Mouse (Mus musculus) heart, embryonic 12.5 days (tissue): ENCODE measurements around the gene Nsl1. TPM values are rescaled to one million over a fixed set of nuclear protein-coding genes. Genes with fewer than 3 reads are reported as not detected.

ENCODE experiments used
- ATAC-seq: fragments of 200-750 bp; cut with Nextera tagmentation; 2 replicates; pipeline ENCODE4 v1.8.0; 2017; ENCODE audit warnings: moderate TSS enrichment, moderate library complexity; ENCODE audit not compliant: insufficient number of reproducible peaks, low FRiP score
- H3K27ac ChIP-seq: fragments of 300-500 bp; sonication (generic); 2 replicates; pipeline ENCODE4 v1.5.1; 2016; ENCODE audit warnings: mild to moderate bottlenecking, moderate library complexity; ENCODE audit not compliant: poor library complexity, severe bottlenecking
- H3K27me3 ChIP-seq: fragments of 300-500 bp; sonication (generic); replicated peaks from 2 replicates; pipeline ENCODE4 v1.6.1; 2016; ENCODE audit warnings: mild to moderate bottlenecking, moderate library complexity
- H3K36me3 ChIP-seq: fragments of 300-500 bp; sonication (generic); 2 replicates; pipeline ENCODE4 v1.6.1; 2016; ENCODE audit warnings: mild to moderate bottlenecking, moderate library complexity
- H3K4me1 ChIP-seq: fragments of 300-500 bp; sonication (generic); replicated peaks from 2 replicates; pipeline ENCODE4 v1.6.1; 2016; ENCODE audit warnings: mild to moderate bottlenecking
- H3K4me2 ChIP-seq: fragments of 300-500 bp; sonication (generic); 2 replicates; pipeline ENCODE4 v1.6.1; 2016; ENCODE audit warnings: mild to moderate bottlenecking, moderate library complexity
- H3K4me3 ChIP-seq: fragments of 300-500 bp; sonication (generic); 2 replicates; pipeline ENCODE4 v1.5.1; 2016; ENCODE audit warnings: mild to moderate bottlenecking
- H3K9ac ChIP-seq: fragments of 300-500 bp; sonication (generic); 2 replicates; pipeline ENCODE4 v1.6.1; 2016; ENCODE audit warnings: mild to moderate bottlenecking, moderate library complexity
- H3K9me3 ChIP-seq: fragments of 300-500 bp; sonication (generic); replicated peaks from 2 replicates; pipeline ENCODE4 v1.6.1; 2016; ENCODE audit warnings: mild to moderate bottlenecking, moderate library complexity
- WGBS: fragments of 180-500 bp; shearing (Covaris S2); methylation state at CpG from one replicate; pipeline ENCODE4 v1.1.7; 2016; 5-methylcytosine and 5-hydroxymethylcytosine counted together
- polyA plus RNA-seq: library from polyadenylated mRNA; unstranded; fragments of >200 nt; fragmentation: Nextera tagmentation; extraction: Ambion mirVana; gene quantifications from 2 replicates; pipeline ENCODE4 v1.2.1, GENCODE M21; 2016

The Nsl1 gene
- polyA plus RNA-seq, 1 experiment from 2014 or later, result 16.7 TPM

DNA sequence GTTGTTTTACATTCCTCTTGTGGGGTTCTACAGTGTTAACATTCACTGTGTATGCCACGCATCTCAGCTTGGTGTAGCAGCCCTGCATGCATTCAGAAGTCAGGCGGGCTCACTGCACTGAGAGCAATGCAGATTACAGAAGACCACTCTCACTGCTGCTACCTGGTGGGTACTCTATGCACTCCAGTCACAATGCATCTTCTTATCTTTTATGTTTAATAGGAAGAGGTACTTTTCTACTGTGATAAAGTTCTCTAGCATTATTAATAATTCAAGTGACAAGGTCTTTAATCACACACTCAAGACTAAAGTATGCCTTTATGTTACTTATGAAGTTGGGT is 7.3 kb upstream of the Nsl1 start:
- WGBS, result 58% methylated on average over 2 of the region's 2 CpGs
- Histone ChIP-seq H3K4me1 (no peaks in the 10 kb centered on the region), H3K4me2 (no peak overlapping the region), H3K27ac (no peak overlapping the region), H3K9me3 (no peaks in the 10 kb centered on the region), H3K4me3 (no peak overlapping the region), H3K27me3 (no peaks in the 10 kb centered on the region), H3K9ac (no peak overlapping the region), H3K36me3 (0 out of 2 replicates have a peak, but pooled peaks cover 10% of the 10 kb centered on the region)
- no peak; the same call in 1 of the 2 replicates for ATAC-seq

DNA sequence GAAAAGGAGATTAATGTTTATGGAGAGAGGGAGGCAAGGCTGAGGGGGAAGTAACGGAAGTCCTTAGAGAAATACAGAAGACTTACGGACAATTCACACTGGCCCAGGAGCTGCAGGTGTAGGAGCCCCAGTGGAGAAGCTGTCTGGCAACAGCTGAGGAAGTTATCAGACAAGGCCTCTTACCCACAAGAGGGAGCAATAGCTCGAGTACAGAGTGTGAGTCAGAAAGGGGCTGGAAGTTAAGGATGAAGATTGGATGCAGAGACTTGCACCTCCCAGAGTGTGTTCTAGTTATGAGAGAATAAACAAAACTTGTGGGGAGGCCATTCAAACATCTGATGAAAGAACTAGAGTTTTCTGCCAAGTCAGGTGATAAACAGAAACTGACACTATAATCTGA is 5.4 kb upstream of the Nsl1 start:
- H3K27ac ChIP-seq, result no peak overlapping the region
- WGBS, result 61% methylated on average over 3 of the region's 3 CpGs

DNA sequence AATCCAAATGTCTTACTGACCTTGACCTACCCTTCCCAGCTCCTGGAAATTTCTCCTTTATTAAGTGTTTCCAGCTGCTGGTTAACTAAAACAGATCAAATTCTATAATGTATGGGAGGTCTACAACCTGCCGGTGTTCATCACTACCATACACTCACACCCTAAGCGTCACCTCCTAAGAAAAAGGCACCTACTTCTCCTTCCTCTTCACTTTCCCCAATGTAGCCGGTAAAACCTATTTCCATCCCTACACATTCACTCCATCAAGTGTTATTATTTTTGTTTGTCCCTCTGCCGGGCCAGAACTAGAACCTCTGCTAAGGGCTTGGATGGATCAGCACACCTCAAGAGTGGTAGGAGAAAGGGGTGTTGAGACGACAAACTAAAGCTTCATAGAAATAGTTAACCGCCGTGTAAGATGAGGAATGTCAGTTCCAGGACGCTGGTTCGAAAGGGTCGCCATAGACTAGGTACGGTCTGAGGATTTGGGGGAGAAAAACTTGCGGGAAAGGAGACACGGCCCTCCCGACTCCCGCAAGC is 501 bp upstream of the Nsl1 start:
- ATAC-seq, result peak; percentile 19; the same call in 1 of the 2 replicates

More for the DNA sequence above, 5.4 kb upstream of the Nsl1 start:
- Histone ChIP-seq H3K9ac (no peak overlapping the region), H3K27me3 (no peaks in the 10 kb centered on the region), H3K4me1 (no peaks in the 10 kb centered on the region; the same call in 1 of the 2 replicates), H3K36me3 (0 out of 2 replicates have a peak, but pooled peaks cover 6% of the 10 kb centered on the region), H3K4me3 (no peak overlapping the region), H3K9me3 (no peaks in the 10 kb centered on the region), H3K4me2 (no peak overlapping the region)
- no peak for ATAC-seq

DNA sequence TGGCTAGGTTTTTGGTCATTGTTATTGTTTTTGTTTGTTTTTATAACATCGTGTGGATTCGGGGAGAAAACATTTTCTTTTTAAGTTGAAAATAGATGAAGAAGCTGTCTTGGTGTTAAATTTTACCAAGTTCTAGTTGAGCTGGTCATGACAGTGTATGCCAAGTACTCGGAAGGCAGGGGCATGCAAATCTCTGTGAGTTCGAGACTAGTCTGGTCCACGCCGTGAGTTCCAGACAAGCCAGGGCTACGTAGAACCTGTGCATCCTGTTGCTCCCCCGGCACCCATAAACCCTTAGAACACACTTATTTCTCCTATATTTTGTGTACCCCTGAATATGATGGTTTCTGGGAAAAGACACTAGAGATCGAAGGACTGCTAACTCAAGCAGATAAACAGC is 888 bp downstream of the Nsl1 start:
- peak overlapping the region; percentile 95 for H3K4me3 ChIP-seq
- H3K4me1 ChIP-seq, result peaks cover 10% of the 10 kb centered on the region
- H3K27me3 ChIP-seq, result no peaks in the 10 kb centered on the region
- ATAC-seq, result no peak
- H3K36me3 ChIP-seq, result peaks cover 31% of the 10 kb centered on the region
- peak overlapping the region; percentile 76 for H3K4me2 ChIP-seq
- H3K27ac ChIP-seq, result no peak overlapping the region
- no peaks in the 10 kb centered on the region for H3K9me3 ChIP-seq
- WGBS, result 58% methylated on average over 9 of the region's 9 CpGs
- H3K9ac ChIP-seq, result peak overlapping the region; percentile 80; the same call in 1 of the 2 replicates

More for the DNA sequence above, 501 bp upstream of the Nsl1 start:
- H3K27ac ChIP-seq, result no peak overlapping the region; the same call in 1 of the 2 replicates
- H3K27me3 ChIP-seq, result no peaks in the 10 kb centered on the region
- H3K4me1 ChIP-seq, result peaks cover 10% of the 10 kb centered on the region
- H3K4me2 ChIP-seq, result peak overlapping the region; percentile 76
- H3K36me3 ChIP-seq, result peaks cover 25% of the 10 kb centered on the region
- WGBS, result 7% methylated on average over 15 of the region's 15 CpGs
- peak overlapping the region; percentile 80 for H3K9ac ChIP-seq
- H3K9me3 ChIP-seq, result no peaks in the 10 kb centered on the region
- H3K4me3 ChIP-seq, result peak overlapping the region; percentile 95

DNA sequence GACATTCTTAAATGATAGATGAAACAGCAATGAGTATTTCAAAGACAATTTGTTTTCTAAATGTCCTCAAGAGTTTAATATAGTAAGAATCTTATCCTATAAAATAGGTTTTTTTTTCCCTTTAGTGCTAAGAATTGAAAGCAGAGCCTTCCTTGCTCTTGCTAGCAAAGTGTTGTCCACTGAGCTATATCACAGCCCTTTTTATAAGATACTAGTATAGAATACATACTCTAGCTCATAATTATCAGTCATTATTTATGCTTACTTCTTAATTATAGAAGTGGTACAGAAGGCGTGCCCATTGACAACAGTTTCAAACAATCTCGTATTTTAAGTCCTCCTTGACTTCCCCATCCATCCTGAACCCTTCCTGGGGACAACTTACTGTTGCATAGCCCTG is 1.7 kb downstream of the Nsl1 start:
- no peak overlapping the region for H3K27ac ChIP-seq
- H3K27me3 ChIP-seq, result no peaks in the 10 kb centered on the region
- no peak overlapping the region for H3K4me3 ChIP-seq
- no peaks in the 10 kb centered on the region for H3K9me3 ChIP-seq
- WGBS, result 84% methylated on average over 2 of the region's 2 CpGs
- peaks cover 10% of the 10 kb centered on the region for H3K4me1 ChIP-seq
- no peak for ATAC-seq
- H3K4me2 ChIP-seq, result no peak overlapping the region
- peaks cover 40% of the 10 kb centered on the region for H3K36me3 ChIP-seq
- no peak overlapping the region for H3K9ac ChIP-seq

DNA sequence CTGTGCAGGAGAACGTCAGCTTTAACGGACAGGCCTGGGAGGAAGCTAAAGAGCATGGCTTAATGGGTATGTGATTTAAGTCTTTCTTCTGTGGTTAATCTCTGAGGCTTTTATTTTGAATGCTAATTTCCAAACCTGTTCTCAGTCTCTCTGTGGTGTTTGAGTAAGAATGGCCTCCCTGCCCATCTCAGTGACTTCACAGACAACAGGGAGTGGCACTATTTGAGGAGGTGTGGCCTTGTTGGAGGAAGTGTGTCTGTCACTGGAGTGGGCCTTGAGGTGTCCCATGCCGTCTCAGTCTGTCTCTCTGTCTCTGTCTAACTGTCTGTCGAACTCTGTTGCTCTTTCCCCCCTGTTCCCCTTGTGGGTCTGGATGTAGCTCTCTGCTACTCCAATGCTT is 2.4 kb downstream of the Nsl1 start:
- 80% methylated on average over 4 of the region's 4 CpGs for WGBS
- Histone ChIP-seq H3K36me3 (peaks cover 46% of the 10 kb centered on the region), H3K9me3 (no peaks in the 10 kb centered on the region), H3K4me1 (peaks cover 10% of the 10 kb centered on the region), H3K27ac (no peak overlapping the region), H3K27me3 (no peaks in the 10 kb centered on the region), H3K9ac (no peak overlapping the region), H3K4me3 (no peak overlapping the region), H3K4me2 (no peak overlapping the region)
- ATAC-seq, result no peak

DNA sequence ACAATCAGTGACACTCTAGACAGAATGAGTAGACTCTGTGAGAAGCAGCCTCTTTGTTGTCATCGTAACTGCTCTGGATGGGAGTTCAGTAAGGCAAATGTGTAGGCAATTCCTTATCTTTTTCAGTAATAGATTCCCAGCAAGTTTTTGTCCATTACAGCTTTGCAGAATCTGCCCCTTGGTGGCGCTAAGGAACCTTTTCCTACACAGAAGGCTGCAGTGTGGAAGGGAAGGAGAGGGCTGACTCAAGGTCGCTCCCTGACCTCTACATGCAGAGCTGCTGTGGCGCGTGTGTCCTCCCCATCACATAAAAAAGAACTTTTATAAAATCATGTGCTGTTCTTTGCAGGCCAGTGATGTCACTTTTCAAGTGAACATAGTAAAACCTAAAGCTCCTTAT is 5.6 kb downstream of the Nsl1 start:
- Histone ChIP-seq H3K4me2 (no peak overlapping the region), H3K9me3 (no peaks in the 10 kb centered on the region), H3K9ac (no peak overlapping the region), H3K27ac (no peak overlapping the region), H3K4me3 (no peak overlapping the region), H3K4me1 (peaks cover 9% of the 10 kb centered on the region), H3K36me3 (peaks cover 75% of the 10 kb centered on the region), H3K27me3 (no peaks in the 10 kb centered on the region)
- 68% methylated on average over 5 of the region's 5 CpGs for WGBS
- no peak for ATAC-seq

DNA sequence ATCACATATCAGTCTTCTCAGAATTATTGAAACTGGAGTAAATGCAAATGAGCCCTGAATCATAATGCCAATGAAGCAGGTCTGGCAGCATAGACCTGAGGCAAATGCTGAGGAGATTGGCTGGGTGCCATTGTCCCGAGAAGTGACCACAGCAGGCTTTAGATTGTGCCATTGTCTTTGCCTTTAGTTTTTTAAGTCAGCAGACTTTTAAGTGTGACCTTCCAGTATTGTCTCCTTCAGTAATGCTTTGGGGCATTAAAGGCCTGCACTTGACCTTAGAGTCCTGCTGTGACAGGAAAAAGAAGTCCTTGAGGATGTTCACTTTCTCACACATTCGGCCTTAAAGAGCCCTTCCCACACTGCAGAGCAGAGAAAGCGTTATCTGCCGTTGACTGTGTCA is 7.4 kb downstream of the Nsl1 start:
- H3K4me2 ChIP-seq, result no peak overlapping the region
- H3K27me3 ChIP-seq, result no peaks in the 10 kb centered on the region
- no peaks in the 10 kb centered on the region for H3K9me3 ChIP-seq
- peaks cover 81% of the 10 kb centered on the region for H3K36me3 ChIP-seq
- H3K4me1 ChIP-seq, result no peaks in the 10 kb centered on the region; the same call in 1 of the 2 replicates
- H3K9ac ChIP-seq, result no peak overlapping the region
- 87% methylated on average over 4 of the region's 4 CpGs for WGBS
- no peak for ATAC-seq
- no peak overlapping the region for H3K27ac ChIP-seq
- H3K4me3 ChIP-seq, result no peak overlapping the region

DNA sequence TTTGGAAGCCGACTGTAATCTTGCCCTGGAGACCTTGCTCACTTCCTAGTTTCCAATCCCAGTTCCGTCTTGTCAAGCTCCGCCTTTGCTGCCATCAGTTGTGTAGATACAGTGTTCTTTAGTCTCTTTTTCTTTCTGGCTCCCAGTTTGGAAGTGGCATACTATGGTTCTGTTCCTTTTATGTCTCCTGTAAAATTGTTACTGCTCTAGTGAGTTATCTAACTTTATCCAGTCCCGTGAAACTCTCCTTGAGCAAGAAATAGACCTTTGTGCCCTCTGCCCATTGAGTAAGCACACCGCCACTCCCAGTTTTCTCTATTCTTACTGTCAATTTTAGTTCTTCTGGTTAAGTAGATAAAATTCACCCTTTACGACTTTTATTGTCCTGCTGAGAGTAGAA is 8.8 kb downstream of the Nsl1 start:
- 83% methylated on average over 6 of the region's 6 CpGs for WGBS
- H3K9me3 ChIP-seq, result no peaks in the 10 kb centered on the region
- no peak overlapping the region for H3K4me3 ChIP-seq
- ATAC-seq, result no peak
- no peak overlapping the region for H3K27ac ChIP-seq
- no peaks in the 10 kb centered on the region for H3K27me3 ChIP-seq
- H3K4me1 ChIP-seq, result no peaks in the 10 kb centered on the region; the same call in 1 of the 2 replicates
- H3K9ac ChIP-seq, result no peak overlapping the region
- H3K4me2 ChIP-seq, result no peak overlapping the region
- H3K36me3 ChIP-seq, result peaks cover 72% of the 10 kb centered on the region

DNA sequence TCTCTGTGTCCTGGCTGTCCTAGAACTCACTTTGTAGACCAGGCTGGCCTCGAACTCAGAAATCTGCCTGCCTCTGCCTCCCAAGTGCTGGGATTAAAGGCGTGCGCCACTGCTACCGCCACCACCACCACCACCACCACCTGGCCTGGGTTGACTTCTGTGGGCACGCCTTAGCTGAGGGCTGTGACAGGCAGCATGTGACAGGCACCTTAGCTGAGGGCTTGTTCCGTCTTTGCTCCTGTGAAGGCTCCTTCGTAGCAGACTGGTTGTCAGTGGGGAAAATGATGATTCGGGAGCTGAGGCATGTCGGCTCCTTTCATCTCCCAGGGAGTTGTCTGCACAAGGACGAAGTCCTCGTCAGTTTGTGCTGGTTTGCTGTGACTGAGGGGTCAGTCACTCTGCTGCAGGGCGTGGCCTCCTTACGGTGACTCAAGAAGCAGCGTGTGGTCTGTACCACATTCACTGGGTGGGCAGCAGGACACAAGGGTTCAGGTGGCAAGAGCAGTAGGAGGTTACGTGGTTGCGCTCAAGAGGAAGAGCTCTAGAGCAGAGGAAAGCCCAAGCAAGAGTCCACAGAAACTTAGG is 9.6 kb downstream of the Nsl1 start:
- Histone ChIP-seq H3K9ac (no peak overlapping the region), H3K27me3 (no peaks in the 10 kb centered on the region), H3K4me1 (no peaks in the 10 kb centered on the region; the same call in 1 of the 2 replicates), H3K9me3 (no peaks in the 10 kb centered on the region), H3K4me3 (no peak overlapping the region), H3K4me2 (no peak overlapping the region), H3K27ac (no peak overlapping the region), H3K36me3 (peaks cover 75% of the 10 kb centered on the region)
- ATAC-seq, result no peak
- WGBS, result 90% methylated on average over 16 of the region's 16 CpGs

DNA sequence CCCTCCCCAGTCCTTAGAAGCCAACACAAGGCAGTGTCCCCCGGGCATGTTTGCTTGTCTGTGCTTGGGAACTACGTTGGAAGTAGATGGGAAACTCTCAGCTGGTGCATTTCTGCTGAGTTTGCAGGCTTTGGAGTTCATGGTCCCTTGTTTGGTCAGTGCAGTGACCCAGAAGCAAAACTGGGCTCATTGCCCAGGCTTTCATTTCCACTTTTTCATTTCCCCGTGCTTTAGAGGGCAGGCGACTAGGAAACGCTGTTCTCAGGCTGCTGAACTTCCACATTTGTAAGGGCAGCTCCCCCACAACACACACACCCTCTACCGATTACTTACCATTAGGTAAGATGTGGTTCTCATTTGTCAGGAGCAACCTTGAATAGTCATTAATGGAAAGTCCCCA is 10.2 kb downstream of the Nsl1 start:
- ATAC-seq, result no peak
- Histone ChIP-seq H3K4me1 (no peaks in the 10 kb centered on the region; the same call in 1 of the 2 replicates), H3K9me3 (no peaks in the 10 kb centered on the region), H3K4me3 (no peak overlapping the region), H3K36me3 (peaks cover 76% of the 10 kb centered on the region), H3K27ac (no peak overlapping the region), H3K27me3 (no peaks in the 10 kb centered on the region), H3K4me2 (no peak overlapping the region), H3K9ac (no peak overlapping the region)
- 85% methylated on average over 6 of the region's 6 CpGs for WGBS

DNA sequence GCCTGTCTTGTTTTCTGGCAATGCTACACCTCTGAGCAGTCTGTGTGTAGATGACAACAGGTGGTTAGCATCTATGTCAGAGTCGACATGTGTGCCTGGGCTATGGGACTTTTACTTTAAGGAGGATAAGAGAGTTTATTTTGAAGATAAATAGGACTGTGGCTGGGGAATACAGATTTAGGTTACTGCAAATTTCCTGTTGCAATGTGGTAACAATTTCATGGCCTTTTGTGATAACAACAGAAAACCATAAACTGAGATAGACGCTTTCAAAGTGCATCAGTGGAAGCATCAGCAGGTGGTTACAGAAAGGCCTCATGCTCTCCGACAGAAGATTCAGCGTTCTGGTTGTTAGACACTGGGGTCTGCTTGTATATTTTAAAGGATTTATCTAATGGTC is 10.7 kb downstream of the Nsl1 start:
- no peak overlapping the region for H3K4me2 ChIP-seq
- no peak overlapping the region for H3K4me3 ChIP-seq
- peaks cover 76% of the 10 kb centered on the region for H3K36me3 ChIP-seq
- 77% methylated on average over 4 of the region's 4 CpGs for WGBS
- H3K4me1 ChIP-seq, result no peaks in the 10 kb centered on the region; the same call in 1 of the 2 replicates
- no peaks in the 10 kb centered on the region for H3K9me3 ChIP-seq
- H3K9ac ChIP-seq, result no peak overlapping the region
- ATAC-seq, result no peak
- H3K27me3 ChIP-seq, result no peaks in the 10 kb centered on the region
- no peak overlapping the region for H3K27ac ChIP-seq
